Mouse (Mus musculus): ENCODE measurements around the gene Thrb. TPM values are rescaled to one million over a fixed set of nuclear protein-coding genes. Genes with fewer than 3 reads are reported as not detected.

The Thrb gene
- polyA plus RNA-seq, 1 experiment from 2014 or later = 0.38 TPM

DNA sequence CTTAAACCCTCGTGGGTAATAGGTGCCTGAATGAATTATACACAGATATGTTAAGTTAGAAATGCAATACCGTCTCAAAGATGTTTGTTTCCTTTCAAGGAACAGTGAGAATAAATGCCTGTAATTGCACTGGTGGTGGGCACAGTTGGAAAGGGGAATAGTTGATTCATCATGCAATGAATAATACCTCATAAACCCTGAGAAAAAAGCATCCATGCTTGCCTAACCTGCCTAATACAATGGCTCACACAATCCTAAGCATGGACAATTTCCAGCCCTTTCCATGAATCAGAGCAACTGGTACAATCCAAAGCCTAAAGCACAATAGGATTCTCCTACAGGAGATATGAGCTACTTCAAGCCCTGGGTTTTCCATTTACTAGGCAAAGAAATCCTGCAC, 299.8 kb downstream of the Thrb start:
- Histone ChIP-seq H3K4me3 (no peak overlapping the region), H3K4me1 (no peaks in the 10 kb centered on the region), H3K27ac (no peak overlapping the region), H3K9me3 (replicated peaks) (no peaks in the 10 kb centered on the region), H3K27me3 (ENCODE audit: low read depth, poor library complexity, severe bottlenecking) (no peaks in the 10 kb centered on the region), H3K36me3 (no peaks in the 10 kb centered on the region)
- no peak for DNase-seq (ENCODE audit: low spot score)
- WGBS = 61% methylated on average over 2 of the region's 2 CpGs

DNA sequence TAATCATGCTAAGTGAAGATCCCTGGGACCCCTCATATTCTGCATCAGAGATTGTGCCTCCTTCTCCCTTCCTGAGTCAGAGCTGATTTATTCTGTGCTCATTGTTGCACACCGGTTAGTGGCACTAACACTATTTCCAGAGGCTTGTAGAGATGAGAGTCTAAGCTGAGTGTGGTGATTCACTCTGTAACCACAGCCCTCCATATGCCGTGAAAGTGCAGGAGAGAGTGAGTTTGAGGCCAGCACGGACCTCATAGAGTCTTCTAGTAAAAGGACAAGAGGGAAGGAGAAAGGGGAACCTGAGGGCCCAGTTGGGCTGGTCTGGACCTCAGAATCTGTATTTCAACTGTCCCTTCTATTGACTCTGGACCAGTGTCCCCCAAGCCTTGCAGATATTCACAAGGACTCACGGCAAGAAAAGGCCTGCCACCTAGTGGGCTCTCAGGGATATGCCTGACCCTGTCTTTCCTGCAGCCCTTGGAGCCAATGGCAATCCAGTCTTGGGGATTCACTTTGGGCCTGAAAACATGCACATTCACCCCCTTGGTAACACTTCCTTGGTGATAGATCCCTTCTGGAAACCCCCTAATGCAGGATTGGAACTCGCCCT, 307.2 kb downstream of the Thrb start:
- H3K9me3 ChIP-seq (replicated peaks) = no peaks in the 10 kb centered on the region
- H3K36me3 ChIP-seq = no peaks in the 10 kb centered on the region
- WGBS = 32% methylated on average over 5 of the region's 5 CpGs
- H3K4me3 ChIP-seq = no peak overlapping the region
- H3K27ac ChIP-seq = no peak overlapping the region
- H3K4me1 ChIP-seq = no peaks in the 10 kb centered on the region
- no peaks in the 10 kb centered on the region for H3K27me3 ChIP-seq (ENCODE audit: low read depth, poor library complexity, severe bottlenecking)
- peak; percentile 68 for DNase-seq (ENCODE audit: low spot score)

DNA sequence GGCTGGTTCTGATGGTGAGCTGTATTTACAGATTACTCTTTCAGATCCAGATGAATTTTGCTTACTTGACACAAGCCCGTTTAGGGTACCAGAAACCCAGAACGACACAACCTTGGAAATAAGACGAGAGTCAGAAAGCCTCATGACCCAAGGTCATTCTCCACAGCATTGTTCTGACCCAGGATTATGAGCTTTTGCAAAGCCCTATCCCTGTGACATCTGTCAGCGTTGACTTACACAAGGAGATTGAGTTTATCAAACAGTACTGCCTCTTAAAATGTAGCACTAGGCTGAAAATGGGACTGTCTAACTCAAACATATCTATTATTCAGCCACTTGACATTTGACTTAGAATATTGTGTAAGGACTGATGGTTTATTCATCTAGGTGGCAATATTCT, 312.1 kb downstream of the Thrb start:
- Histone ChIP-seq H3K9me3 (replicated peaks) (no peaks in the 10 kb centered on the region), H3K36me3 (no peaks in the 10 kb centered on the region), H3K27me3 (ENCODE audit: low read depth, poor library complexity, severe bottlenecking) (no peaks in the 10 kb centered on the region), H3K27ac (no peak overlapping the region), H3K4me1 (no peaks in the 10 kb centered on the region), H3K4me3 (no peak overlapping the region)
- WGBS = 87% methylated on average over 4 of the region's 4 CpGs
- DNase-seq (ENCODE audit: low spot score) = no peak

GRCm38 (mm10) chr14:17972665-17973064, 312.6 kb downstream of the Thrb start:
- 78% methylated on average over 6 of the region's 6 CpGs for WGBS
- Histone ChIP-seq H3K36me3 (no peaks in the 10 kb centered on the region), H3K4me3 (no peak overlapping the region), H3K27ac (no peak overlapping the region), H3K27me3 (ENCODE audit: low read depth, poor library complexity, severe bottlenecking) (no peaks in the 10 kb centered on the region), H3K9me3 (replicated peaks) (no peaks in the 10 kb centered on the region), H3K4me1 (no peaks in the 10 kb centered on the region)
- DNase-seq (ENCODE audit: low spot score) = no peak

GRCm38 (mm10) chr14:17975786-17976185, 315.7 kb downstream of the Thrb start:
- Histone ChIP-seq H3K4me1 (no peaks in the 10 kb centered on the region), H3K4me3 (no peak overlapping the region), H3K36me3 (no peaks in the 10 kb centered on the region), H3K9me3 (replicated peaks) (no peaks in the 10 kb centered on the region), H3K27ac (no peak overlapping the region), H3K27me3 (ENCODE audit: low read depth, poor library complexity, severe bottlenecking) (no peaks in the 10 kb centered on the region)
- 93% methylated on average over 1 of the region's 1 CpGs for WGBS
- no peak for DNase-seq (ENCODE audit: low spot score)

DNA sequence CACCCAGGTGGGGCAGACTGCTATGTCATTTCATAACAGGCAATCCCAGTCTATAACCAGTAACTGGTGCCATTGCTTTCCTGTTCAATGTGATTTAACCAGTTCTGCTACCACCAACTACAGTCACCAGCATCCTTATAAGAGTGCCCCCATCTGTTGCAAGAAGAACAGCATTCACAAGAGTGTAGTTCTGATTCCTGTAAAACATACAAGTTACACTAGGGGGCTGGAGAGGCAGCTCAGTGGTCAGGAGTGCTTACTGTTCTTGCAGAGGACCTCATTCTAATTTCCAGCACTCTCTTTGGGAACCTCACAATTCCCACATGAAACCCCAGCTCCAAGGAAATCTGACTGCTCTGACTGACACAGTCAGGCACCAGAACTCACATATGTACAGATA, 318.2 kb downstream of the Thrb start:
- Histone ChIP-seq H3K4me3 (no peak overlapping the region), H3K9me3 (replicated peaks) (no peaks in the 10 kb centered on the region), H3K27ac (no peak overlapping the region), H3K4me1 (no peaks in the 10 kb centered on the region), H3K27me3 (ENCODE audit: low read depth, poor library complexity, severe bottlenecking) (no peaks in the 10 kb centered on the region), H3K36me3 (no peaks in the 10 kb centered on the region)
- DNase-seq (ENCODE audit: low spot score) = no peak

DNA sequence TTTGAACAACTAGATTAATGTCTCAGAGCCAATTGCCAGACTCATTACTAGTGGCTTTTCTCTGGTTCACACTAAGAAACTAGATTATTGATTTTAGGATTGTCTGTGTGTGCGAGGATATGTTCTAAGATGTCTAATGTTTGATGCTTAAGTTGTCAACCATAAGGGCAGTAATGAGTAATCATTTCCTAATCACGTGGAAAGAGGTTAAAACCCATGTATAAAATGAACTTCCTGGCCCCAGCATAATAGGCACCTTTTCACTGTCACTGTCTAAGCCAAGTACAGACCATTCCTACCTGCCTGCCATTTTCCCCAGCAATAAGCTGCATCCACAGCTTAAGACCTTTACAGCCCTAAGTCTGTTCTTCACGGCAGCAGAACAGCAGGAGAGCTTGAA, 321.2 kb downstream of the Thrb start:
- Histone ChIP-seq H3K27me3 (ENCODE audit: low read depth, poor library complexity, severe bottlenecking) (no peaks in the 10 kb centered on the region), H3K4me3 (no peak overlapping the region), H3K27ac (no peak overlapping the region), H3K4me1 (no peaks in the 10 kb centered on the region), H3K9me3 (replicated peaks) (no peaks in the 10 kb centered on the region), H3K36me3 (no peaks in the 10 kb centered on the region)
- no peak for DNase-seq (ENCODE audit: low spot score)
- 79% methylated on average over 3 of the region's 3 CpGs for WGBS

- Histone ChIP-seq H3K9me3 (replicated peaks) (no peaks in the 10 kb centered on the region), H3K4me3 (no peak overlapping the region), H3K4me1 (no peaks in the 10 kb centered on the region), H3K27me3 (ENCODE audit: low read depth, poor library complexity, severe bottlenecking) (no peaks in the 10 kb centered on the region), H3K36me3 (no peaks in the 10 kb centered on the region), H3K27ac (no peak overlapping the region)
- WGBS = 88% methylated on average over 5 of the region's 5 CpGs
- DNase-seq (ENCODE audit: low spot score) = no peak
Observed at GRCm38 (mm10) chr14:17982017-17982416, 322.0 kb downstream of the Thrb start.

DNA sequence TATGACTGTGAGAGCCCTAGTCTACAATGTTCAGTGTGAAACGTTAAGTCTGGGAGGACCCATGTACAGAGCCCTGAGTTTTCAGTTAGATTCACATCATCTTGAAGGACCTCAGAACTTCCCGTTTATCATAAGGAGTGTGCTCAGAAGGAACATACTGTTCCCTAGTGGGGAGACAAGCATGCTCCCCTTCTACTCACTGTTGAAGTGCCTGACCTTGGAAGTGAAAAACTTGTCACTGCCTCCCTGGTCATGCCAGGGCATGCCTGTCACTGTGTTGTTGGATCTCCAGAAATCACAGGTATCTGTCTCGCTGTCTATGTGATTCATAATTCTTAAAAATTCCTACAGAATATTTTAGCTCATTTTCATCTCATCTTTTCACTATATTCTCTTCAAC, 323.3 kb downstream of the Thrb start:
- no peaks in the 10 kb centered on the region for H3K27me3 ChIP-seq (ENCODE audit: low read depth, poor library complexity, severe bottlenecking)
- no peak overlapping the region for H3K27ac ChIP-seq
- DNase-seq (ENCODE audit: low spot score) = no peak
- H3K4me3 ChIP-seq = no peak overlapping the region
- WGBS = 84% methylated on average over 3 of the region's 3 CpGs
- no peaks in the 10 kb centered on the region for H3K36me3 ChIP-seq
- no peaks in the 10 kb centered on the region for H3K4me1 ChIP-seq
- no peaks in the 10 kb centered on the region for H3K9me3 ChIP-seq (replicated peaks)

- Histone ChIP-seq H3K27me3 (ENCODE audit: low read depth, poor library complexity, severe bottlenecking) (no peaks in the 10 kb centered on the region), H3K4me1 (no peaks in the 10 kb centered on the region), H3K27ac (no peak overlapping the region), H3K9me3 (replicated peaks) (no peaks in the 10 kb centered on the region), H3K36me3 (no peaks in the 10 kb centered on the region), H3K4me3 (no peak overlapping the region)
- no peak for DNase-seq (ENCODE audit: low spot score)
- 83% methylated on average over 6 of the region's 6 CpGs for WGBS
Observed at GRCm38 (mm10) chr14:17983839-17984238, 323.8 kb downstream of the Thrb start.

DNA sequence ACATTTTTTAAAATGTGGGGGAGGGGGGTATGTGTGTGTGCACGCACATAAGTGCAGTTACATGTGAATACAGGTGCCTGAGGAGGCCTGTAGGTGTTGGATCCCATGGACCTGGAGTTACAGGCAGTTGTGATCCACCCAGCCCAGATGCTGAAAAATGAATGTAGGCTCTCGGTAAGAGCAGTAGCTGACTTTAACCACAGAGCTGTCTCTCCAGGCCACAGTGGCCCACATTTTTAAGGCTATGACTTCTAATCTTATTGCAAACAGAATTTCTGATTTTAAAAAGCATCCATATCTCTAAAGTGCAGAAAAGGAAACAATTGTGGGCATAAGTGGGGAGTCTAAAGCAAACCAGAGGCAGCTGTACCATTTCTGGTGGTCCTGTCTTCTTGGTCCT, 328.5 kb downstream of the Thrb start:
- Histone ChIP-seq H3K27ac (no peak overlapping the region), H3K9me3 (replicated peaks) (no peaks in the 10 kb centered on the region), H3K36me3 (no peaks in the 10 kb centered on the region), H3K27me3 (ENCODE audit: low read depth, poor library complexity, severe bottlenecking) (no peaks in the 10 kb centered on the region), H3K4me1 (no peaks in the 10 kb centered on the region), H3K4me3 (no peak overlapping the region)
- no peak for DNase-seq (ENCODE audit: low spot score)
- WGBS = 98% methylated on average over 2 of the region's 2 CpGs

- 83% methylated on average over 4 of the region's 4 CpGs for WGBS
- H3K4me1 ChIP-seq = no peaks in the 10 kb centered on the region
- H3K27me3 ChIP-seq (ENCODE audit: low read depth, poor library complexity, severe bottlenecking) = no peaks in the 10 kb centered on the region
- H3K36me3 ChIP-seq = no peaks in the 10 kb centered on the region
- H3K4me3 ChIP-seq = no peak overlapping the region
- no peaks in the 10 kb centered on the region for H3K9me3 ChIP-seq (replicated peaks)
- H3K27ac ChIP-seq = no peak overlapping the region
- no peak for DNase-seq (ENCODE audit: low spot score)
Observed at GRCm38 (mm10) chr14:17989182-17989581, 329.1 kb downstream of the Thrb start.

GRCm38 (mm10) chr14:17990186-17990585, 330.1 kb downstream of the Thrb start:
- no peak overlapping the region for H3K27ac ChIP-seq
- H3K4me3 ChIP-seq = no peak overlapping the region
- WGBS = 87% methylated on average over 2 of the region's 2 CpGs
- H3K4me1 ChIP-seq = no peaks in the 10 kb centered on the region
- no peaks in the 10 kb centered on the region for H3K27me3 ChIP-seq (ENCODE audit: low read depth, poor library complexity, severe bottlenecking)
- no peaks in the 10 kb centered on the region for H3K9me3 ChIP-seq (replicated peaks)
- no peaks in the 10 kb centered on the region for H3K36me3 ChIP-seq
- no peak for DNase-seq (ENCODE audit: low spot score)

DNA sequence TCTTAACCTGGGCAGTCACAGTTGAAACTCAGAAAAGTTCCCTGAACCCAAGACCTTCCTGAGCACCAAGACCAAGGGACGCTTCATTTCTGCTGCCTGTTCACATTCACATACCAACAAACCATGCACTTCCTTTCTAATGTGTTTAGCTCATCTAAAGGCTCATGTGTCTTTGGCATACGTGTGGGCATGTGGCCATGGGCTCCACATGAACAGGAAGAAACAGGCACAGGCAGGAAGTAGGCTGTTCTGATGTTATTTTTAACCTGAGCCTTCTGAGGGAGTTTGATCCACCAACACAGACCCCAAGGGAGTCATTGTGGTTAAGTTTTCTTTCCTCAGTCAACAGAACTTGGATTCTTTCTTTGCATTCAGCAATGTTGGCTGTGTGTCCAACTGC, 341.8 kb downstream of the Thrb start:
- Histone ChIP-seq H3K36me3 (no peaks in the 10 kb centered on the region), H3K4me1 (no peaks in the 10 kb centered on the region), H3K9me3 (replicated peaks) (no peaks in the 10 kb centered on the region), H3K27ac (no peak overlapping the region), H3K27me3 (ENCODE audit: low read depth, poor library complexity, severe bottlenecking) (no peaks in the 10 kb centered on the region), H3K4me3 (no peak overlapping the region)
- 71% methylated on average over 2 of the region's 2 CpGs for WGBS
- no peak for DNase-seq (ENCODE audit: low spot score)

All from limb, embryonic 10.5 days (tissue).